Comparison of ENCODE assay signal across 15 mouse cellular contexts in genomic region chr1:75444208-75444607, GRCm38 (mm10). TPM values are rescaled to one million over a fixed set of nuclear protein-coding genes. Genes with fewer than 3 reads are reported as not detected.
DNase-seq lines count a peak whose midpoint lies in the region; ATAC-seq lines count a peak whose summit lies in the region.
"Had no signal": no experiment of that assay in that cellular context is flagged by ENCODE, and none has a peak within 500 bp of the region (broad histone marks: within the 10 kb centered on the region; RNA-seq: fewer than 3 reads in every experiment).

No protein-coding gene starts in this region.

- no peaks in the 10 kb centered on the region for H3K9me3 ChIP-seq in hindbrain, embryonic 11.5 days (ENCODE audit: control insufficient read depth, low read length)
- no peaks in the 10 kb centered on the region for H3K9me3 ChIP-seq in hindbrain, embryonic 16.5 days (ENCODE audit: control insufficient read depth, low read length)
- no peaks in the 10 kb centered on the region for H3K9me3 ChIP-seq in midbrain, embryonic 16.5 days (replicated peaks; ENCODE audit: control insufficient read depth, low read length, poor library complexity, severe bottlenecking)
- H3K9me3 ChIP-seq: heart, embryonic 15.5 days; limb, embryonic 12.5 days had no signal

- peaks cover 8% of the 10 kb centered on the region for H3K27me3 ChIP-seq in hindbrain, embryonic 11.5 days (ENCODE audit: control insufficient read depth, insufficient read depth, low read length)
- peaks cover 4% of the 10 kb centered on the region for H3K27me3 ChIP-seq in hindbrain, embryonic 16.5 days (replicated peaks; ENCODE audit: control insufficient read depth, insufficient read depth, low read length)
- no peaks in the 10 kb centered on the region; the same call in 1 of the 2 replicates for H3K27me3 ChIP-seq in midbrain, embryonic 16.5 days (ENCODE audit: control insufficient read depth, insufficient read depth, low read depth, low read length)

- peak overlapping the region; percentile 90 for H3K27ac ChIP-seq in hindbrain, embryonic 11.5 days (ENCODE audit: low read depth, low read length)
- no peak overlapping the region for H3K27ac ChIP-seq in hindbrain, embryonic 16.5 days (ENCODE audit: low read depth, low read length)
- peak overlapping the region; percentile 81 for H3K27ac ChIP-seq in midbrain, embryonic 16.5 days (ENCODE audit: low read length)
- H3K27ac ChIP-seq: heart, embryonic 15.5 days; limb, embryonic 12.5 days; stomach, postnatal 0 days had no signal

- ATAC-seq in hindbrain, embryonic 11.5 days (ENCODE audit: low FRiP score): peak; percentile 53
- no peak for ATAC-seq in hindbrain, embryonic 16.5 days
- no peak for ATAC-seq in midbrain, embryonic 16.5 days
- ATAC-seq in inflammation-experienced regulatory T-cells, adult 6 months: no peak
- no peak for ATAC-seq in megakaryocyte, adult 5-6 weeks (ENCODE audit: poor library complexity, severe bottlenecking)
- ATAC-seq: activated CD4-positive, CD25-positive, alpha-beta regulatory T cell, adult 4 months had no signal

- H3K36me3 ChIP-seq in hindbrain, embryonic 11.5 days (ENCODE audit: control insufficient read depth, insufficient read depth, low read length): no peaks in the 10 kb centered on the region
- peaks cover 2% of the 10 kb centered on the region; the same call in 1 of the 2 replicates for H3K36me3 ChIP-seq in hindbrain, embryonic 16.5 days (ENCODE audit: control insufficient read depth, insufficient read depth, low read length)
- no peaks in the 10 kb centered on the region for H3K36me3 ChIP-seq in midbrain, embryonic 16.5 days (ENCODE audit: control insufficient read depth, insufficient read depth, low read length)

- DNase-seq in cerebellum, adult 11-12 months: peak; percentile 72
- DNase-seq in cerebellum, adult 8-10 months: no peak
- DNase-seq in hindbrain, embryonic 11.5 days (ENCODE audit: low spot score): peak; percentile 55
- peak; percentile 45 to 54 for DNase-seq in cerebellum, postnatal 25 days
- DNase-seq: kidney, adult 18-20 months; lung, postnatal 14 days had no signal

- H3K9ac ChIP-seq in hindbrain, embryonic 11.5 days (ENCODE audit: low read depth, low read length): no peak overlapping the region
- H3K9ac ChIP-seq in hindbrain, embryonic 16.5 days (ENCODE audit: low read depth, low read length): no peak overlapping the region; the same call in 1 of the 2 replicates
- peak overlapping the region; percentile 45; the same call in 1 of the 2 replicates for H3K9ac ChIP-seq in midbrain, embryonic 16.5 days (ENCODE audit: low read depth, low read length)
- H3K9ac ChIP-seq: heart, embryonic 15.5 days had no signal

- WGBS in hindbrain, embryonic 11.5 days: 15% methylated on average over 3 of the region's 3 CpGs
- WGBS in hindbrain, embryonic 16.5 days: 24% methylated on average over 3 of the region's 3 CpGs
- WGBS in midbrain, embryonic 16.5 days: 16% methylated on average over 3 of the region's 3 CpGs

- no peak overlapping the region for H3K4me3 ChIP-seq in hindbrain, embryonic 11.5 days (ENCODE audit: low read depth, low read length)
- no peak overlapping the region for H3K4me3 ChIP-seq in hindbrain, embryonic 16.5 days (ENCODE audit: low read length)
- no peak overlapping the region for H3K4me3 ChIP-seq in midbrain, embryonic 16.5 days (ENCODE audit: low read depth, low read length)
- H3K4me3 ChIP-seq: heart, embryonic 15.5 days; limb, embryonic 12.5 days had no signal

- peaks cover 49% of the 10 kb centered on the region for H3K4me1 ChIP-seq in hindbrain, embryonic 11.5 days (replicated peaks; ENCODE audit: control insufficient read depth, insufficient read depth, low read length)
- H3K4me1 ChIP-seq in hindbrain, embryonic 16.5 days (ENCODE audit: control insufficient read depth, insufficient read depth, low read depth, low read length): peaks cover 70% of the 10 kb centered on the region
- peaks cover 61% of the 10 kb centered on the region for H3K4me1 ChIP-seq in midbrain, embryonic 16.5 days (ENCODE audit: control insufficient read depth, insufficient read depth, low read length)

- no peak overlapping the region; the same call in 1 of the 2 replicates for H3K4me2 ChIP-seq in hindbrain, embryonic 11.5 days (replicated peaks; ENCODE audit: low read depth, low read length)
- no peak overlapping the region for H3K4me2 ChIP-seq in hindbrain, embryonic 16.5 days (ENCODE audit: low read length)
- H3K4me2 ChIP-seq in midbrain, embryonic 16.5 days (ENCODE audit: low read length): peak overlapping the region; percentile 40
- H3K4me2 ChIP-seq: heart, embryonic 15.5 days; limb, embryonic 12.5 days had no signal

RNA-seq across cellular contexts. Expression of gene Asic4, which starts 6.0 kb away (rescaled TPM):
- 1.9 and 4.4 TPM in 2 replicates for polyA plus RNA-seq in hindbrain, embryonic 11.5 days (2014; fragmentation: Nextera tagmentation; extraction: Ambion mirVana)
- polyA plus RNA-seq in hindbrain, embryonic 16.5 days (2015; fragmentation: Nextera tagmentation; extraction: Ambion mirVana): 20.3 and 21.6 TPM in 2 replicates
- polyA plus RNA-seq in midbrain, embryonic 16.5 days (2015; fragmentation: Nextera tagmentation; extraction: Ambion mirVana): 45.4 and 54.8 TPM in 2 replicates
- polyA plus RNA-seq in inflammation-experienced regulatory T-cells, adult 6 months (2017; shearing (Covaris generic)): not detected
- not detected in 2 replicates for total RNA-seq in megakaryocyte, adult 5-6 weeks (2015)
- not detected in 2 replicates for total RNA-seq in megakaryocyte, adult 5-6 weeks (2017)
- total RNA-seq: gastrocnemius, adult 18-20 months had no signal
- polyA plus RNA-seq: activated CD4-positive, CD25-positive, alpha-beta regulatory T cell, adult 4 months had no signal

RNA-seq across cellular contexts. Expression of gene Gmppa, which starts 8.5 kb away (rescaled TPM):
- 53.8 and 56.3 TPM in 2 replicates for polyA plus RNA-seq in hindbrain, embryonic 11.5 days (2014; fragmentation: Nextera tagmentation; extraction: Ambion mirVana)
- polyA plus RNA-seq in hindbrain, embryonic 16.5 days (2015; fragmentation: Nextera tagmentation; extraction: Ambion mirVana): 77.8 and 78.4 TPM in 2 replicates
- polyA plus RNA-seq in midbrain, embryonic 16.5 days (2015; fragmentation: Nextera tagmentation; extraction: Ambion mirVana): 79.7 and 81.3 TPM in 2 replicates
- 10 to 100 TPM; 44.2 to 67.2 (median 62.7) TPM for polyA plus RNA-seq in inflammation-experienced regulatory T-cells, adult 6 months (2017; shearing (Covaris generic))
- total RNA-seq in megakaryocyte, adult 5-6 weeks (2015): 71.8 and 79.4 TPM in 2 replicates
- 56.5 and 58.9 TPM in 2 replicates for total RNA-seq in megakaryocyte, adult 5-6 weeks (2017)

RNA-seq across cellular contexts. Expression of gene Chpf, which starts 34.9 kb away (rescaled TPM):
- 17.8 and 20.2 TPM in 2 replicates for polyA plus RNA-seq in hindbrain, embryonic 11.5 days (2014; fragmentation: Nextera tagmentation; extraction: Ambion mirVana)
- 42.1 and 46.4 TPM in 2 replicates for polyA plus RNA-seq in hindbrain, embryonic 16.5 days (2015; fragmentation: Nextera tagmentation; extraction: Ambion mirVana)
- 34.8 and 37.5 TPM in 2 replicates for polyA plus RNA-seq in midbrain, embryonic 16.5 days (2015; fragmentation: Nextera tagmentation; extraction: Ambion mirVana)
- polyA plus RNA-seq in inflammation-experienced regulatory T-cells, adult 6 months (2017; shearing (Covaris generic)): 1 to 10 TPM; 5.5 to 6.9 (median 5.6) TPM
- 0.50 and 0.69 TPM in 2 replicates for total RNA-seq in megakaryocyte, adult 5-6 weeks (2015)
- total RNA-seq in megakaryocyte, adult 5-6 weeks (2017): 0.37 and 0.41 TPM in 2 replicates

RNA-seq across cellular contexts. Expression of gene Tmem198, which starts 35.1 kb away (rescaled TPM):
- 11.1 and 11.6 TPM in 2 replicates for polyA plus RNA-seq in hindbrain, embryonic 11.5 days (2014; fragmentation: Nextera tagmentation; extraction: Ambion mirVana)
- 50.5 and 52.5 TPM in 2 replicates for polyA plus RNA-seq in hindbrain, embryonic 16.5 days (2015; fragmentation: Nextera tagmentation; extraction: Ambion mirVana)
- 52.0 and 56.7 TPM in 2 replicates for polyA plus RNA-seq in midbrain, embryonic 16.5 days (2015; fragmentation: Nextera tagmentation; extraction: Ambion mirVana)
- under 1 TPM in 1 of 3 experiments, not detected in 2; 0.24 TPM for polyA plus RNA-seq in inflammation-experienced regulatory T-cells, adult 6 months (2017; shearing (Covaris generic))
- total RNA-seq in megakaryocyte, adult 5-6 weeks (2015): 0.11 TPM in 1 of 2 replicates, not detected in the other
- 0.15 TPM in 1 of 2 replicates, not detected in the other for total RNA-seq in megakaryocyte, adult 5-6 weeks (2017)
